Mouse (Mus musculus): ENCODE measurements around the gene Rpap3.

The Rpap3 gene

GRCm38 (mm10) chr15:97696616-97697015 is 9.0 kb downstream of the Rpap3 start:
- WGBS: 91% methylated on average over 10 of the region's 10 CpGs

- 82% methylated on average over 5 of the region's 5 CpGs for WGBS
Observed at GRCm38 (mm10) chr15:97693411-97693810, 12.2 kb downstream of the Rpap3 start.

GRCm38 (mm10) chr15:97684118-97684517 is 21.5 kb downstream of the Rpap3 start:
- 93% methylated on average over 9 of the region's 9 CpGs for WGBS

GRCm38 (mm10) chr15:97682053-97682452 is 23.6 kb downstream of the Rpap3 start:
- 91% methylated on average over 8 of the region's 8 CpGs for WGBS

GRCm38 (mm10) chr15:97679991-97680681 is 25.5 kb downstream of the Rpap3 start:
- WGBS: 74% methylated on average over 18 of the region's 18 CpGs

GRCm38 (mm10) chr15:97677341-97677740 is 28.3 kb downstream of the Rpap3 start:
- 94% methylated on average over 3 of the region's 3 CpGs for WGBS

- WGBS: 79% methylated on average over 13 of the region's 13 CpGs
Observed at GRCm38 (mm10) chr15:97675927-97676326, 29.7 kb downstream of the Rpap3 start.

GRCm38 (mm10) chr15:97674423-97674822 is 31.2 kb downstream of the Rpap3 start:
- WGBS: 94% methylated on average over 4 of the region's 4 CpGs

GRCm38 (mm10) chr15:97673256-97674000 is 32.2 kb downstream of the Rpap3 start:
- 86% methylated on average over 7 of the region's 7 CpGs for WGBS

- 26% methylated on average over 9 of the region's 9 CpGs for WGBS
Observed at GRCm38 (mm10) chr15:97672211-97672765, 33.3 kb downstream of the Rpap3 start.

- WGBS: 72% methylated on average over 6 of the region's 6 CpGs
Observed at GRCm38 (mm10) chr15:97670554-97670953, 35.1 kb downstream of the Rpap3 start.

- 77% methylated on average over 17 of the region's 17 CpGs for WGBS
Observed at GRCm38 (mm10) chr15:97668158-97668877, 37.3 kb downstream of the Rpap3 start.

GRCm38 (mm10) chr15:97667437-97667836 is 38.2 kb downstream of the Rpap3 start:
- 20% methylated on average over 7 of the region's 7 CpGs for WGBS

- 91% methylated on average over 10 of the region's 10 CpGs for WGBS
Observed at GRCm38 (mm10) chr15:97666457-97666770, 39.2 kb downstream of the Rpap3 start.

- WGBS: 77% methylated on average over 25 of the region's 25 CpGs
Observed at GRCm38 (mm10) chr15:97665770-97666456, 39.7 kb downstream of the Rpap3 start.

GRCm38 (mm10) chr15:97664981-97665668 is 40.5 kb downstream of the Rpap3 start:
- WGBS: 59% methylated on average over 16 of the region's 16 CpGs

GRCm38 (mm10) chr15:97663750-97664406 is 41.7 kb downstream of the Rpap3 start:
- 2% methylated on average over 19 of the region's 19 CpGs for WGBS

GRCm38 (mm10) chr15:97658755-97659116 is 46.9 kb downstream of the Rpap3 start:
- WGBS: 61% methylated on average over 8 of the region's 8 CpGs

GRCm38 (mm10) chr15:97657856-97658754 is 47.5 kb downstream of the Rpap3 start:
- WGBS: 63% methylated on average over 26 of the region's 26 CpGs

- 63% methylated on average over 14 of the region's 14 CpGs for WGBS
Observed at GRCm38 (mm10) chr15:97657420-97657819, 48.2 kb downstream of the Rpap3 start.
